Mouse (Mus musculus) heart, adult 9 months (tissue): ENCODE measurements around the gene Pagr1b.

Experiments used
- DNase-seq, 2 experiments: peaks; one replicate each; pipeline ENCODE4 v3.0.0; 2022; ENCODE audit warnings: low spot score in 2 of 2

Gene Pagr1b

DNA sequence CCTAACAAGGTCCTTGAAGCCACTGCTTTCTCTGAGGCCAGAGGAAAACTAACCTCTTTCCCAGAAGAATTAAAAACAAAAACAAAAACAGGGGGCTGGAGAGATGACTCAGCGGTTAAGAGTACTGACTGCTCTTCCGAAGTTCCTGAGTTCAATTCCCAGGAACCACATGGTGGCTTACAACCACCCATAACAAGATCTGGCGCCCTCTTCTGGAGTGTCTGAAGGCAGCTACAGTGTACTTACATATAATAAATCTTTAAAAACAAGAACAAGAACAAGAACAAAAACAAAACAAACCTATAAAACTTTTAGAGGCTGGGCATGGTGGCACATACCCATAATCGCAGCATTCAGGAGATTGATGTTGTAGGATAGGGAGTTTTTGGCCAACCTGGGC is 19.8 kb downstream of the Pagr1b start:
- no peak for DNase-seq

DNA sequence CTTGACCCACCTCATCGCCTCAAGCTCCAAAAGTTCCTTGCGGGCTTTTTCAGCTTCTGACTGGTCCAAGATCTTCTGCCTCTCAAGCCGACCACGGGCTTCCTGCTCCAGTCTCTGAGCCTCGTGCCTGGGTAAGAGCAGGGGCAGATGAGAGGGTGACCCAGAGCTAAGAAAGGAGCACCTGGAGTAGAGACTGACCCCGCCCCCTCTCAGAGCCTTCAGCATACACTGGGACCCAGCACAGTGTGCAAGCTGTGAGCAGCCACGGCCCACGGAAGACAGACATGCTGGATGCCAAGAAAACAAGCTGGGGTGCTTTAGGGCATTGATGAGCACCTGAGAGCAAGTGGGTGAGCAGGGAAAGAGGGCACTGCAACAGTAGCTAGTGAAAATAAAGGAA is 27.5 kb downstream of the Pagr1b start:
- DNase-seq = no peak

DNA sequence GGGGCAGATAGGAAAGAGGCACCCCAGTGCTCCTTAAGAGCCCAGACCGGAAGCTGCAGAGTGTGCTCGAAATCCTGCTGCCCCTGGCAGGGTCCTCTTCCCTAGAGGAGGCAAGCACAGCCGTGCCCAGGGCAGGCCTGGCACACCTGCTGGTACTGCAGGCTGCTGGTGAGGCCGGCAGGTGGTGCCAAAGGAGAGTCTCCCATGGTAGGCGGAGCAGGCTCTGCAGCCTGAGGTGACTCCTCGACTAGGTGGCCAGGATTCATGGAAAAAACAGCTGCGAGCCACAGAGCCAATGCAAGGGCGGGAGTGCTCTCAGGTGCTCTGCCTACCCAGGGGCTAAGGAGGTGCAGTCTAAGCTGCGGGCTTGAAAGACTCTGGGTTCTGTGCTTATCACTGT is 30.0 kb downstream of the Pagr1b start:
- no peak for DNase-seq

DNA sequence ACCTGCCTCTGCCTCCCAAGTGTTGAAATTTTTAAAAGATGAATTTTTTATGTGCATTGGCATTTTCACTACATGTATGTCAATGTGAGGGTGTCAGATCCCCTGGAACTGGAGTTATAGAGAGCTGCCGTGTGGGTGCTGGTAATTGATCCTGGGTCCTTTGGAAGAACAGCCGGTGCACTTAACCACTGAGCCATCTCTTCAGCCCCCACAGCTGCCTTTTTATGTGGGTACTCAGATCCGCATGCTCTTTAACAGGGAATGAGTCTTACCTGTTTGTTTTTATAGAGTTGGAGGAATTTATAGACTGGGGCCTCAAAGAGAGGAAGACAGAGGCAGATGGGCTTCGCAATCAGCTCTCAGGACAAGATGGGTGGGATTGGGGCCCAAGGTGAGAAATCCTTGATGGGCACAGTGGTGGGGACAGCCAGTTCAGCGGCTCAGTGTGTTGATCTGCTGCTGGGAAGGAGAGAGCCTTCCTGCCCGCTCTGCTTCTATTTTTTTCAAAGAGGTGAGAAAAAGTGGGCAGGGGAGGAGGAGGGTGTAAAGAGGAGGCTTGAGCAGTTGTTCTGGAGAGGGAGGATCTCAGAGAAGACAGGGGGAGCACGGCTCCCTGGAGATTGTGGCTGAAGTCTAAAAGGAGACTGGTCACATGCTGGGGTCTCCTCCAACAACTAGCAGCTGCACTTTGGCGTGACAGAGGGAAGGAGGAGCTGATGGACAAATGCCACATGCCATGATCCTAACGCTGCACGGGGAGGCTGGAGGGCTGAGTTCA is 31.4 kb downstream of the Pagr1b start:
- DNase-seq = no peak

DNA sequence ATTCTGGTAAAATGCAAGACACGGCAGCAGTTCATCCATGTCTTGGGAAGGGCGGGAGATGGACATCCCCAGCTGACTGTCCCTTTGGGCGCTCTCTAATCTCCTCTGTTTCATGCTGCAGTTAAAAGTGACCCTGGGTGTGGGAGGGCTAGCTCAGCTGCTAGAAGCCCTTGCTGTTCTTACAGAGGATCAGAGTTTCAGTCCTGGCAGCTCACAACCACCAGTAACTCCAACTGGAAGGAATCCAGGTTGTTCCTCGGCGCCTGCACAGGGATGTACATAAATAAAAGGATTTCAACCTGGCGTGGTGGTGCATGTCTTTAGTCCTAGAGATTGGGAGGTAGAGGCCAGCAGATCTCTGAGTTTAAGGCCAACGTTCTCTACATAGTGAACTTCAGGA is 33.2 kb downstream of the Pagr1b start:
- no peak for DNase-seq

GRCm38 (mm10) chr7:126982054-126982453 is 34.2 kb downstream of the Pagr1b start:
- DNase-seq = no peak

GRCm38 (mm10) chr7:126981601-126982000 is 34.7 kb downstream of the Pagr1b start:
- no peak for DNase-seq

DNA sequence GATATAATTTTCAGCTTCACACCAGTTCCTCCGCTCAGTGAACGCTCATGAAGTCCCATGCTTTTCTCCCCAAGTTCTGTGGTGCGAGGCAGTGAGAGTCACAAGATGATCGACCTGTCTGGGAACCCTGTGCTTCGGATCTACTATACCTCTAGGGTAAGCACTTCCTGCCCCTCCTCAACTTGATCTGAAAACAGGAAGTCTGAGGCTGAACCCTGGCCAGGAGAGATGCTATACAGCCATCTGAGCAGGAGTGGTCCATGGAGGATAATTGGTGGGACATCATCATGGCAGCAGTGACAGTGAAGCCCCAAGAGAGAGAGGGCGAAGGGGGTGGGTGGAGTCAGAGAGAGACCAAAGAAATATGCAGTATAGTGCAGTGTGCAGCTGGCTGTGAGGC is 37.4 kb downstream of the Pagr1b start:
- DNase-seq = no peak

- no peak for DNase-seq
These were observed 39.3 kb downstream of the Pagr1b start for GRCm38 (mm10) chr7:126976878-126977459.

GRCm38 (mm10) chr7:126975950-126976866 is 40.1 kb downstream of the Pagr1b start, which contains the start of gene Cdiptos:
Gene Cdiptos, minus strand, starts transcription at chr7:126976098.
- peak; percentile 91 to 95 for DNase-seq

DNA sequence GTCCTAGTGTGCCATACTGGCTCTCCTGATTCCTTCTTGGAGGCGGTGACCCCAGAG is 40.6 kb downstream of the Pagr1b start, which contains the start of gene Cdipt:
Gene Cdipt (plus strand): TSS at position 22 of the 57 bp plus-strand sequence.
- DNase-seq = no peak

GRCm38 (mm10) chr7:126975493-126975892 is 40.8 kb downstream of the Pagr1b start:
- DNase-seq = peak in 1 of 2 experiments; percentile 71

- no peak for DNase-seq
These were observed 48.9 kb downstream of the Pagr1b start for GRCm38 (mm10) chr7:126967361-126967760.

GRCm38 (mm10) chr7:126965568-126965967 is 50.7 kb downstream of the Pagr1b start:
- no peak for DNase-seq

GRCm38 (mm10) chr7:126963548-126964286 is 52.6 kb downstream of the Pagr1b start:
- no peak for DNase-seq

DNA sequence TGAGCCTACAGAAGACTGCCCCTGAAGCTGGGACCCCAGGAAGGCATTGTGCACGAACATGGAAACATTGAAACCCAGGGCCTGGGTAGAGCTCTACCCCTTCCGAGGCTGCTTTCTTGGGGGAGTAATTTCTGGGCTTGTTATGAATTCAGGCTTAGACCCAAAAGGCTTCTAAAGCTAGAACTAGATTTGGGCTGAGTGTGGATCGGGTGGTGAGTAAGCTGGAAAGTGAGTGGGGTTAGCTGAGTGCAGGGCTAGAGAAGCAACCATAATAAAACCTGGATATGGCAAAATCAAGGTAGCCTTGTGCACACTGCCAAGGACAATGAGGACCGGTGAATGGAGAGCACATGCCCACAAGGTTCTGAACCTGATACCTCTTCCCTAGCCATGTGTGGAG is 54.3 kb downstream of the Pagr1b start:
- DNase-seq = no peak

- no peak for DNase-seq
These were observed 55.2 kb downstream of the Pagr1b start for GRCm38 (mm10) chr7:126961095-126961494.

GRCm38 (mm10) chr7:126959780-126960179 is 56.5 kb downstream of the Pagr1b start:
- no peak for DNase-seq

DNA sequence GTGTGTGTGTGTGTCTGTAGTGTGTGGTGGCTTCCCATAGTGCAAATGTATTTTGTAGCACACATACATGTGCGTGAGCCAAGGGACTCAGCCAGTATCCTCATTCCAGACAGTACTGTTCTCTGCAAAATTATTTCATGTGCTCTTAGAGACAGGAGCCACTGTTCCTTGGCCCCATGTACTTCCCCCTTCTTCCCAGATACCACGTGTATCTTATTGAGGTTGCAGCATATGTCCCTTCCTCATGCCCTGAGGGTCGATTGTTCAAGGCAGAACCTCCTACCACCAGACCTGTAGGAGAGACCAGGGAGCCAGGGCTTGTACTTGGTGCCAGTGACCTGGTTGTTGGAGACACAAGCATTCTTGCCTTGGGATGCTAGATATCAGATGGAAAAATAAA is 61.2 kb downstream of the Pagr1b start:
- DNase-seq = no peak

- no peak for DNase-seq
These were observed 63.6 kb downstream of the Pagr1b start for GRCm38 (mm10) chr7:126952646-126953045.

- no peak for DNase-seq
These were observed 64.5 kb downstream of the Pagr1b start for GRCm38 (mm10) chr7:126951741-126952140.
